Mouse (Mus musculus) liver, adult 2 months (tissue): ENCODE measurements around the gene Dixdc1.

Experiments
- CTCF ChIP-seq: fragments of 200-500 bp; IDR thresholded peaks from 2 replicates; pipeline ENCODE4 v1.5.1; 2011; ENCODE audit warnings: low read depth, low read length, control low read depth
- POLR2A ChIP-seq: fragments of 200-500 bp; IDR thresholded peaks from 2 replicates; pipeline ENCODE4 v1.6.1; 2011; ENCODE audit warnings: low read length, control low read depth; ENCODE audit not compliant: insufficient read depth; ENCODE audit errors: extremely low read depth

- TF ChIP-seq POLR2A (no peak), CTCF (no peak)
Observed at GRCm38 (mm10) chr9:50711337-50711736, 28.0 kb downstream of the Dixdc1 start.
